Mouse (Mus musculus) myocyte (in vitro differentiated cells): ENCODE measurements around the gene Ap1s1. TPM values are rescaled to one million over a fixed set of nuclear protein-coding genes. Genes with fewer than 3 reads are reported as not detected.

ENCODE experiments used
- H3K27me3 ChIP-seq: one replicate; pipeline ENCODE4 v1.6.1; 2011; ENCODE audit not compliant: control insufficient read depth, insufficient read depth, insufficient read length
- H3K36me3 ChIP-seq: one replicate; pipeline ENCODE4 v1.6.1; 2011; ENCODE audit not compliant: control insufficient read depth, insufficient read depth
- H3K4me2 ChIP-seq: one replicate; pipeline ENCODE4 v1.6.1; 2011; ENCODE audit warnings: low read depth, control low read depth
- H3K4me3 ChIP-seq: one replicate; pipeline ENCODE4 v1.5.1; 2011; ENCODE audit warnings: mild to moderate bottlenecking, control low read depth, moderate library complexity
- H3K79me2 ChIP-seq: one replicate; pipeline ENCODE4 v1.6.1; 2011; ENCODE audit not compliant: control insufficient read depth, insufficient read depth
- H3ac ChIP-seq: one replicate; pipeline ENCODE4 v1.6.1; 2011; ENCODE audit not compliant: control insufficient read depth, insufficient read length
- CEBPB ChIP-seq: IDR thresholded peaks from 2 replicates; pipeline ENCODE4 v1.6.1; 2011; ENCODE audit warnings: mild to moderate bottlenecking, moderate library complexity; ENCODE audit not compliant: poor library complexity, insufficient read depth, severe bottlenecking
- E2F4 ChIP-seq: IDR thresholded peaks from one replicate; pipeline ENCODE4 v1.6.1; 2011; ENCODE audit warnings: mild to moderate bottlenecking, control low read depth, moderate library complexity; ENCODE audit not compliant: insufficient read depth
- MAX ChIP-seq: IDR thresholded peaks from one replicate; pipeline ENCODE4 v1.6.1; 2011; ENCODE audit warnings: low read depth, mild to moderate bottlenecking, control low read depth
- MYOD1 ChIP-seq, 3 experiments: IDR thresholded peaks; one replicate each; pipeline ENCODE4 v1.6.1; 2011; ENCODE audit warnings: control low read depth in 2 of 3, low read depth in 2 of 3, mild to moderate bottlenecking in 2 of 3, moderate library complexity in 1 of 3; ENCODE audit not compliant: insufficient read length in 2 of 3, control insufficient read depth in 1 of 3
- MYOG ChIP-seq, 3 experiments: IDR thresholded peaks; one replicate each; pipeline ENCODE4 v1.6.1; 2011; ENCODE audit warnings: control low read depth in 2 of 3, low read depth in 2 of 3, mild to moderate bottlenecking in 2 of 3; ENCODE audit not compliant: insufficient read length in 2 of 3, control insufficient read depth in 1 of 3, insufficient read depth in 1 of 3
- POLR2A ChIP-seq: IDR thresholded peaks from one replicate; pipeline ENCODE4 v1.6.1; 2011; ENCODE audit warnings: low read depth, mild to moderate bottlenecking, control low read depth, moderate library complexity; ENCODE audit not compliant: insufficient read length
- POLR2AphosphoS2 ChIP-seq: IDR thresholded peaks from one replicate; pipeline ENCODE4 v1.6.1; 2011; ENCODE audit warnings: low read depth, control low read depth; ENCODE audit not compliant: insufficient read length
- REST ChIP-seq: IDR thresholded peaks from one replicate; pipeline ENCODE4 v1.6.1; 2011; ENCODE audit warnings: mild to moderate bottlenecking, control low read depth, moderate library complexity; ENCODE audit not compliant: insufficient read depth, insufficient read length
- SRF ChIP-seq: IDR thresholded peaks from one replicate; pipeline ENCODE4 v1.6.1; 2011; ENCODE audit warnings: low read depth; ENCODE audit not compliant: control insufficient read depth, insufficient read length
- TCF12 ChIP-seq: IDR thresholded peaks from one replicate; pipeline ENCODE4 v1.6.1; 2011; ENCODE audit warnings: mild to moderate bottlenecking, control low read depth; ENCODE audit not compliant: poor library complexity, insufficient read depth, severe bottlenecking
- TCF3 ChIP-seq: IDR thresholded peaks from one replicate; pipeline ENCODE4 v1.6.1; 2011; ENCODE audit warnings: low read depth, control low read depth; ENCODE audit not compliant: insufficient read length
- USF1 ChIP-seq: IDR thresholded peaks from one replicate; pipeline ENCODE4 v1.6.1; 2011; ENCODE audit warnings: low read depth, mild to moderate bottlenecking, control low read depth, moderate library complexity
- polyA plus RNA-seq: library from polyadenylated mRNA; unstranded; fragments of >200 nt; fragmentation: generic; extraction: Trizol; gene quantifications from one replicate; pipeline ENCODE4 v1.2.1, GENCODE M21; 2012; ENCODE audit warnings: missing spikeins

Gene Ap1s1
- polyA plus RNA-seq, 1 experiment, result 172 TPM

- Histone ChIP-seq H3K4me2 (no peak overlapping the region), H3ac (no peak overlapping the region)
Measured at GRCm38 (mm10) chr5:137043997-137044396, 1.9 kb downstream of the Ap1s1 start.

GRCm38 (mm10) chr5:137041442-137041841 lies 4.5 kb downstream of the Ap1s1 start:
- Histone ChIP-seq H3K4me3 (no peak overlapping the region), H3K79me2 (peaks cover 16% of the 10 kb centered on the region), H3K27me3 (no peaks in the 10 kb centered on the region), H3K4me2 (no peak overlapping the region), H3K36me3 (peaks cover 11% of the 10 kb centered on the region), H3ac (no peak overlapping the region)
- TF ChIP-seq MYOG (IDR thresholded peaks at IDR 0.05; ENCODE audit: control insufficient read depth in 1 of 3, insufficient read depth in 1 of 3, insufficient read length in 2 of 3, low read depth in 2 of 3) (no peak), MYOD1 (IDR thresholded peaks at IDR 0.05; ENCODE audit: control insufficient read depth in 1 of 3, insufficient read length in 2 of 3, low read depth in 2 of 3) (no peak), REST (no peak), POLR2AphosphoS2 (no peak), TCF3 (no peak), USF1 (no peak), POLR2A (no peak), CEBPB (no peak), SRF (no peak), E2F4 (no peak), MAX (no peak), TCF12 (no peak)

More at GRCm38 (mm10) chr5:137043997-137044396, 1.9 kb downstream of the Ap1s1 start:
- Histone ChIP-seq H3K36me3 (no peaks in the 10 kb centered on the region), H3K4me3 (no peak overlapping the region), H3K27me3 (no peaks in the 10 kb centered on the region), H3K79me2 (peaks cover 16% of the 10 kb centered on the region)
- TF ChIP-seq POLR2A (no peak), POLR2AphosphoS2 (no peak), MYOD1 (IDR thresholded peaks at IDR 0.05; ENCODE audit: control insufficient read depth in 1 of 3, insufficient read length in 2 of 3, low read depth in 2 of 3) (no peak), MYOG (IDR thresholded peaks at IDR 0.05; ENCODE audit: control insufficient read depth in 1 of 3, insufficient read depth in 1 of 3, insufficient read length in 2 of 3, low read depth in 2 of 3) (no peak), E2F4 (no peak), MAX (no peak), TCF3 (no peak), SRF (no peak), CEBPB (no peak), USF1 (no peak), REST (no peak), TCF12 (no peak)

- Histone ChIP-seq H3K4me3 (no peak overlapping the region), H3K79me2 (peaks cover 6% of the 10 kb centered on the region), H3K27me3 (no peaks in the 10 kb centered on the region), H3ac (no peak overlapping the region), H3K36me3 (peaks cover 11% of the 10 kb centered on the region), H3K4me2 (no peak overlapping the region)
- no peak for TF ChIP-seq TCF3
- no peak for TF ChIP-seq REST
- TF ChIP-seq SRF, result no peak
- no peak for TF ChIP-seq E2F4
- no peak for TF ChIP-seq POLR2AphosphoS2
- no peak for TF ChIP-seq CEBPB
- TF ChIP-seq USF1, result no peak
- no peak for TF ChIP-seq MYOG (IDR thresholded peaks at IDR 0.05; ENCODE audit: control insufficient read depth in 1 of 3, insufficient read depth in 1 of 3, insufficient read length in 2 of 3, low read depth in 2 of 3)
- no peak for TF ChIP-seq POLR2A
- no peak for TF ChIP-seq TCF12
- no peak for TF ChIP-seq MYOD1 (IDR thresholded peaks at IDR 0.05; ENCODE audit: control insufficient read depth in 1 of 3, insufficient read length in 2 of 3, low read depth in 2 of 3)
- TF ChIP-seq MAX, result no peak
Measured at GRCm38 (mm10) chr5:137039453-137039852, 6.5 kb downstream of the Ap1s1 start.

- H3K27me3 ChIP-seq, result peaks cover 7% of the 10 kb centered on the region
- no peak overlapping the region for H3ac ChIP-seq
- no peak overlapping the region for H3K4me2 ChIP-seq
- no peak overlapping the region for H3K4me3 ChIP-seq
- peaks cover 11% of the 10 kb centered on the region for H3K36me3 ChIP-seq
- TF ChIP-seq MAX (no peak), MYOG (IDR thresholded peaks at IDR 0.05; ENCODE audit: control insufficient read depth in 1 of 3, insufficient read depth in 1 of 3, insufficient read length in 2 of 3, low read depth in 2 of 3) (no peak), CEBPB (no peak), E2F4 (no peak), TCF12 (no peak), MYOD1 (IDR thresholded peaks at IDR 0.05; ENCODE audit: control insufficient read depth in 1 of 3, insufficient read length in 2 of 3, low read depth in 2 of 3) (no peak)
- H3K79me2 ChIP-seq, result no peaks in the 10 kb centered on the region
Measured at GRCm38 (mm10) chr5:137036211-137036610, 9.7 kb downstream of the Ap1s1 start.

GRCm38 (mm10) chr5:137032641-137033074 lies 13.3 kb downstream of the Ap1s1 start:
- Histone ChIP-seq H3K27me3 (peaks cover 11% of the 10 kb centered on the region), H3K36me3 (peaks cover 5% of the 10 kb centered on the region), H3K79me2 (no peaks in the 10 kb centered on the region), H3ac (no peak overlapping the region), H3K4me3 (no peak overlapping the region), H3K4me2 (peak overlapping the region; percentile 79)
- TF ChIP-seq MAX (no peak), REST (peak; percentile 6), USF1 (peak; percentile 35), MYOG (IDR thresholded peaks at IDR 0.05; ENCODE audit: control insufficient read depth in 1 of 3, insufficient read depth in 1 of 3, insufficient read length in 2 of 3, low read depth in 2 of 3) (no peak), E2F4 (no peak), POLR2A (no peak), CEBPB (no peak), MYOD1 (IDR thresholded peaks at IDR 0.05; ENCODE audit: control insufficient read depth in 1 of 3, insufficient read length in 2 of 3, low read depth in 2 of 3) (peak in 1 of 3 experiments; percentile 46), SRF (no peak), POLR2AphosphoS2 (no peak), TCF3 (no peak), TCF12 (no peak)
